Mouse (Mus musculus) midbrain, embryonic 16.5 days (tissue): Measurements from ENCODE around the gene 9130019O22Rik. TPM values are rescaled to one million over a fixed set of nuclear protein-coding genes. Genes with fewer than 3 reads are reported as not detected.
"Not testable (repeated sequence)": the region's sequence is repeated elsewhere in the genome, so short reads cannot be mapped to it uniquely, and the experiment has no call there.

Experiments
- ATAC-seq: fragments of 200-750 bp; cut with Nextera tagmentation; 2 replicates; pipeline ENCODE4 v1.8.0; 2017; ENCODE audit warnings: moderate TSS enrichment
- H3K27ac ChIP-seq: fragments of 300-500 bp; sonication (generic); 2 replicates; pipeline ENCODE4 v1.5.1; 2014; ENCODE audit warnings: mild to moderate bottlenecking, low read length, mixed read lengths
- H3K27me3 ChIP-seq: fragments of 300-500 bp; sonication (generic); 2 replicates; pipeline ENCODE4 v1.6.1; 2014; ENCODE audit warnings: low read depth, low read length, mixed read lengths; ENCODE audit not compliant: control insufficient read depth, insufficient read depth
- H3K36me3 ChIP-seq: fragments of 300-500 bp; sonication (generic); 2 replicates; pipeline ENCODE4 v1.6.1; 2014; ENCODE audit warnings: mild to moderate bottlenecking, low read length, moderate library complexity, mixed read lengths; ENCODE audit not compliant: control insufficient read depth, insufficient read depth
- H3K4me1 ChIP-seq: fragments of 300-500 bp; sonication (generic); 2 replicates; pipeline ENCODE4 v1.6.1; 2014; ENCODE audit warnings: mild to moderate bottlenecking, low read length, mixed read lengths; ENCODE audit not compliant: control insufficient read depth, insufficient read depth
- H3K4me2 ChIP-seq: fragments of 300-500 bp; sonication (generic); 2 replicates; pipeline ENCODE4 v1.6.1; 2014; ENCODE audit warnings: mild to moderate bottlenecking, low read length, mixed read lengths
- H3K4me3 ChIP-seq: fragments of 300-500 bp; sonication (generic); 2 replicates; pipeline ENCODE4 v1.5.1; 2014; ENCODE audit warnings: low read depth, mild to moderate bottlenecking, low read length, moderate library complexity, mixed read lengths
- H3K9ac ChIP-seq: fragments of 300-500 bp; sonication (generic); 2 replicates; pipeline ENCODE4 v1.6.1; 2014; ENCODE audit warnings: low read depth, low read length, mixed read lengths
- H3K9me3 ChIP-seq: fragments of 300-500 bp; sonication (generic); replicated peaks from 2 replicates; pipeline ENCODE4 v1.6.1; 2014; ENCODE audit warnings: mild to moderate bottlenecking, low read length, mixed read lengths; ENCODE audit not compliant: control insufficient read depth, poor library complexity, severe bottlenecking
- WGBS: fragments of 180-500 bp; shearing (Covaris S2); extraction: QIAGEN DNeasy Blood & Tissue Kit; methylation state at CpG from one replicate; pipeline ENCODE4 v1.1.7; 2014; 5-methylcytosine and 5-hydroxymethylcytosine counted together
- polyA plus RNA-seq: library from polyadenylated mRNA; unstranded; fragments of >200 nt; fragmentation: Nextera tagmentation; extraction: Ambion mirVana; gene quantifications from 2 replicates; pipeline ENCODE4 v1.2.1, GENCODE M21; 2015

Gene 9130019O22Rik
- polyA plus RNA-seq, 1 experiment from 2014 or later: 4.6 TPM

DNA sequence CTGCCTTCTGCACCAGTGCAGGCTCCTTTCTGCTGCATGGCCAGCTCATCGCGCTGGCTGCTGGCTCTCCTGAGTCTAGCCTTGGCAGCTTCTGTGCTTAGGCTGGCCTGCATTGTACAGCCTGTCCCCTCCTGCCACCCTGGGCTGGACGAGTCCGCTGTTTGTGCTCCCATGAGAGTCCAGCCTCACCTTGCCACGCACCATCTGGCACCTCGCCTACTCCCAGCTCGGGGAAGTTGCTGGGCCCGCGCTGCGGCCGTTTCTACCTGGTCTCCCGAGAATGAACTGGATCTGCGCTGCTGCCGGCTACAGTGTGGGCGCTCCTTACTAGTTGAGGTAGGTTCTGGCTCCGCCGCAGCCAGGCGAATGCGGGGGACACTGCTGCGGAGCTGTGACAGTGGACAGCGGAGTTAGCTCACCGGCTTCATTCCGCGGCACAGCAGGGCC, 23.5 kb downstream of the 9130019O22Rik start:
- H3K36me3 ChIP-seq: no peaks in the 10 kb centered on the region
- no peaks in the 10 kb centered on the region; the same call in 1 of the 2 replicates for H3K27me3 ChIP-seq
- no peak overlapping the region for H3K27ac ChIP-seq
- WGBS: under 1% methylated on average over 24 of the region's 24 CpGs
- H3K4me1 ChIP-seq: peaks cover 9% of the 10 kb centered on the region
- H3K4me3 ChIP-seq: peak overlapping the region; percentile 27
- H3K9me3 ChIP-seq: no peaks in the 10 kb centered on the region
- H3K4me2 ChIP-seq: peak overlapping the region; percentile 51
- no peak for ATAC-seq
- H3K9ac ChIP-seq: peak overlapping the region; percentile 33

DNA sequence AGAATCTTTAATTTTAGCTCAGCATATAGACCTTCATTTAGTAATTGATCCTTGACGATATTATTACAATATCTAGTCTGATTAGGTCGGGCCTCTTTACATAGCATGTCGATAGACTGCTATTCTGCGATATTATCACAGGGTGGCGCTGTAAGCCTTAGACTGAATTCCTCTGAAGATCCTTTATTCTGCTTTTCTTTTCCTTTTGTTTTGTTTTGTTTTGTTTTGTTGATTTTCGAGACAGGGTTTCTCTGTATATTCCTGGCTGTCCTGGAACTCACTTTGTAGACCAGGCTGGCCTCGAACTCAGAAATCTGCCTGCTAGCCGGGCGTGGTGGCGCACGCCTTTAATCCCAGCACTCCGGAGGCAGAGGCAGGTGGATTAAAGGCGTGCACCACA, 24.5 kb downstream of the 9130019O22Rik start:
- 10% methylated on average over 13 of the region's 13 CpGs for WGBS
- not testable (repeated sequence) for H3K36me3 ChIP-seq, H3K4me3 ChIP-seq, H3K4me2 ChIP-seq, H3K27ac ChIP-seq, H3K9me3 ChIP-seq, ATAC-seq, H3K9ac ChIP-seq, H3K4me1 ChIP-seq, H3K27me3 ChIP-seq

DNA sequence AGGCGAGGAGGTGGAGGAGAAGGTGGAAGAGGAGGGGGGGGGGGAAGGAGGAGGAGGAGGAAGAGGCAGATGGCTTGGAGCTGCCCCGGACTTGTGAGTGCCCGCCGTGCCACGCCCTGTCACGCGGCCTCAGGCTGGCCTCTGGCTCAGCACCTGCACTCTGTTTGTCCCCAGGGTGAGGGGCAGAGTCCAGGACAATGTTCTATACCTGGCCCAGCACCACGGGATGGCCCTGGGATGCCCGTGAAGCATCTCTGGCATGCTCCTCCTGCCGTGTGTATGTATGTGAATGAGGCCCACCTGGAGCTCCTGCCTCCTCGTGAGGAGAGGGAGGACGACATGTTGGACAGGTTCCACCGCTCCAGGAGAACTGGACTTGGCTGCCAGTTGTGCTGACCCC, 25.5 kb downstream of the 9130019O22Rik start:
- 62% methylated on average over 10 of the region's 13 CpGs for WGBS
- no peak overlapping the region for H3K4me2 ChIP-seq
- H3K27ac ChIP-seq: no peak overlapping the region
- no peaks in the 10 kb centered on the region for H3K9me3 ChIP-seq
- no peak overlapping the region for H3K4me3 ChIP-seq
- no peaks in the 10 kb centered on the region for H3K36me3 ChIP-seq
- no peak for ATAC-seq
- H3K9ac ChIP-seq: no peak overlapping the region
- H3K4me1 ChIP-seq: peaks cover 9% of the 10 kb centered on the region
- H3K27me3 ChIP-seq: no peaks in the 10 kb centered on the region; the same call in 1 of the 2 replicates

DNA sequence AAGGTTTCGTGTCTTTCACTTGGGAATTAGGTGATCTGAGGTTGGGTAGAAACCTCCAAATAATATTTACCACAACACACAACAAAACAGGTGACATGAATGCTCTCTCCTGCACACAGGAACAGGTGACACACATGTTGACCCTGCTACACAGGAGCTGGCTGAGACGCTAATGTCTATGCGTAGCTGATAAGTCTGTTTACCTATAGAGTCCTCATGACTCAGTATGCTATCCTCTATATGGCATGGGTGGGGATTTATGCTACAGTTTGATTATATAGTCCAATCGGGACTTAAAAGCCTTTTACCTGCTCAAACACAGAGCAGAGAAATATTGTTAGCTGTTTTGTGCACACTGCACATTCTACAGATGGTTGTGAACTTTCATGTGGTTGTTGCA, 26.7 kb downstream of the 9130019O22Rik start:
- H3K9ac ChIP-seq: no peak overlapping the region
- ATAC-seq: no peak

DNA sequence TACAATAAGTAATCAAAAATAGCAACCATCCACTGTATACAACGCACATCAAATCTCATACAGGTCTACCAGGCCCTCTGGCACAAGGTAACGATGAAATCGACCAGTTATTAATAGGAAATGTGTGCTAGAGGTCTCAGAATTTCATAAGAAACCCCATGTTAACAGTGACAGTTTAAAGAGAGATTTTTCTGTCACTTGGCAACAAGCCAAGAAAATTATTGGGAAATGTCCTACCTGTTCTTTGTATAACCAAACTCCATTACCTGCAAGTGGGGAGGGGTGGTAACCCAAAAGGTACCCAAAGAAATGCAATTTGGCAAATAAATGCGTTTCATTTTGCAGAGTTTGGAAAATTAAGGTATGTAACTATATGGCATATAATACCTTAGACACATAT, 28.5 kb downstream of the 9130019O22Rik start:
- Histone ChIP-seq H3K27me3 (no peaks in the 10 kb centered on the region), H3K9ac (no peak overlapping the region), H3K36me3 (no peaks in the 10 kb centered on the region), H3K27ac (no peak overlapping the region), H3K4me1 (peaks cover 2% of the 10 kb centered on the region), H3K9me3 (no peaks in the 10 kb centered on the region), H3K4me3 (no peak overlapping the region), H3K4me2 (no peak overlapping the region)
- WGBS: 74% methylated on average over 4 of the region's 4 CpGs
- ATAC-seq: no peak

More for the DNA sequence above, 26.7 kb downstream of the 9130019O22Rik start:
- WGBS: 86% methylated on average over 4 of the region's 4 CpGs
- Histone ChIP-seq H3K27me3 (no peaks in the 10 kb centered on the region; the same call in 1 of the 2 replicates), H3K27ac (no peak overlapping the region), H3K4me2 (no peak overlapping the region), H3K9me3 (no peaks in the 10 kb centered on the region), H3K4me3 (no peak overlapping the region), H3K4me1 (peaks cover 9% of the 10 kb centered on the region), H3K36me3 (no peaks in the 10 kb centered on the region)

DNA sequence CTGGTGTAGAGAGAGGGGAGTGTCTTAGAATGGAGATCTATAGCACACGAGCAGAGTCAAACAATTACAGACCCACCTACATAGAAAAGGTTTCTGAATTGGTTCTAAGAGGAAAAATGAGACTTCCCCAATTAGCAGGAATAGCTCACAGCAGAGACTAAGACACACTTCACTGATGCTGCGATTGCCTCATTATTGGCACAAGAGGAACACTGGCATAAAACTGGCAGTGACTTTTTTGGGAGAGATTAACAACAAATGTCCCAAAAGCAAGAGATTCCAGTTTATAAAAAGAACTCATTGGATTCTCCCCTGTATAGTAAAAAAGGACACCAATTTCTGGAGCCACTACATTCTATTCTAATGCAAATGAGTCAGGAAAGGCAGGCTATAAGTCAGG, 29.1 kb downstream of the 9130019O22Rik start:
- no peaks in the 10 kb centered on the region for H3K9me3 ChIP-seq
- H3K27ac ChIP-seq: no peak overlapping the region
- no peaks in the 10 kb centered on the region for H3K4me1 ChIP-seq
- H3K36me3 ChIP-seq: no peaks in the 10 kb centered on the region
- ATAC-seq: no peak
- no peak overlapping the region for H3K9ac ChIP-seq
- H3K27me3 ChIP-seq: no peaks in the 10 kb centered on the region
- WGBS: 72% methylated on average over 2 of the region's 2 CpGs
- H3K4me3 ChIP-seq: no peak overlapping the region
- no peak overlapping the region for H3K4me2 ChIP-seq

DNA sequence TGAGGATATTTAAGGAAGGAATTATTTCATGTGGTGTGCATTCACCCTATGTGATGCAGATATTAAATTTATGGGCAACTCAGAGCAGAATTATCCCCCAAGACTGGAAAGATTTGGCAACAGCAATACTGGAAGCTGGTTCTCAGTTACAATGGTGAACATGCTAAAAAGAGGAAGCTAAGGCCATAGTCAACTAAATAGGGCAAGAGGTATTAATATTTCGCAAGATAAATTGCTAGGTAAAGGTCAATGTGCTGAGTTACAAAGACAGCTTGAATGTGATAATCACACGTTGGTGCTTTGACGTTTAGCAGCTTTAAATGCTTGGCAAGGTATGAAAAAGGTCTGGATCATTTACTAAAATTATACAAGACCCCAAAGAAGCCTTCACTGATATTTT, 31.2 kb downstream of the 9130019O22Rik start:
- no peaks in the 10 kb centered on the region for H3K4me1 ChIP-seq
- WGBS: 69% methylated on average over 3 of the region's 3 CpGs
- no peaks in the 10 kb centered on the region for H3K9me3 ChIP-seq
- no peak overlapping the region for H3K27ac ChIP-seq
- no peak overlapping the region for H3K9ac ChIP-seq
- H3K4me3 ChIP-seq: no peak overlapping the region
- H3K27me3 ChIP-seq: no peaks in the 10 kb centered on the region
- H3K4me2 ChIP-seq: no peak overlapping the region
- ATAC-seq: no peak
- H3K36me3 ChIP-seq: no peaks in the 10 kb centered on the region

DNA sequence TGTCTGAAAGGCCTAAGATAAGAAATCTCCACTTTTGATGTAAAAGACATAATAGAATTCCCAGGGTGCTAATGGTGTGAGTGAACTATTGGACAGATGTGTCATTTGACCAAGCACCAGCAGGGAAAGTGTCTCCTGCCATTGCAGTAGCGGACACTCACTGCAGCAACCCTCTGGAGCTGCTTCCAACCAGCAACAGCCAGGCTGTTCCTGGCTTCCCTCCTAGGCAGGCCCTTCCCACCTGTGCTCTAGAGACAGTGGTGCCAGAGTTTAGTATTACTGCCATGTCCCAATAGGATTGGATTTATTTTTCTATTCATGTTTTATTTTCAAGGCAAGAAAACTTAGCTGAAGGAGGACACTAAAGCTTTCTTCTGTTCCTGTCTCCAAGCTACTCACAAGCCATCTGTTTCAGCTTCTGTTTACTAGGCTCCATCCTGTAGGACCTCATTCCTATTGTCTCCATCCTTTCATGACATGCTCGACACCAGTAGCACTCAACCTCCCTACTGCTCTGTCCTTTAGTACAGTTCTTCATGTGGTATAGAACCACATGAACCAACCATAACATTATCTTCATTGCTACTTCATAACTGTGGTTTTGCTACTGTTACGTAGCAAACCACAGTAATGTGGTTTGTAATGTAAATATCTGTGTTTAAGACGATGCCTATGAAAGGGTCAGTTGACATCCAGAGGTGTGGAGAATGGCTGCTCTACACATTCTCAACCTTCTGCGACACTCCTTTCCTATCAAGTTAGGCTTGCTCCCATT, 35.5 kb downstream of the 9130019O22Rik start:
- Histone ChIP-seq H3K27me3 (no peaks in the 10 kb centered on the region), H3K36me3 (no peaks in the 10 kb centered on the region), H3K4me2 (no peak overlapping the region), H3K4me1 (peaks cover 8% of the 10 kb centered on the region), H3K4me3 (no peak overlapping the region), H3K9ac (no peak overlapping the region), H3K27ac (no peak overlapping the region), H3K9me3 (no peaks in the 10 kb centered on the region)
- no peak for ATAC-seq
- WGBS: 88% methylated on average over 5 of the region's 5 CpGs

DNA sequence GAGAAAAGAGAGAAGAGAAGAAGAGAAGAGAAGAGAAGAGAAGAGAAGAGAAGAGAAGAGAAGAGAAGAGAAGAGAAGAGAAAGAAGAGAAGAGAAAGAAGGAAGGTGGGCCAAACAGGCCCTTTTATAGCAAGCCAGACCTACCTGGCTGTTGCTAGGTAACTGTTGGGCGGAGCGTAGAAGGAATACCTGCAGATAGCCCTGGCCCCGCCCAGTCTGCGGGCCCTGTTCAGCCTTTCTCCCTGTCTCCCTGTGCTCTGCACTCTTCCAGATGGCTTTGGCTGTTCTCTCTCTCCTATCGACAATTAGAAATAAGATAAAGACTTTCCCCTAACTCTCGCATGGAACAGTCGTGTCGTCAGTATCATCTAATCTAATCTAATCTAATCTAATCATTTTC, 40.3 kb downstream of the 9130019O22Rik start:
- peaks cover 16% of the 10 kb centered on the region for H3K4me1 ChIP-seq
- WGBS: 13% methylated on average over 8 of the region's 8 CpGs
- peak overlapping the region; percentile 79 for H3K4me2 ChIP-seq
- H3K36me3 ChIP-seq: peaks cover 9% of the 10 kb centered on the region
- H3K27ac ChIP-seq: no peak overlapping the region
- ATAC-seq: no peak
- H3K27me3 ChIP-seq: no peaks in the 10 kb centered on the region
- H3K9ac ChIP-seq: no peak overlapping the region
- peak overlapping the region; percentile 91 for H3K4me3 ChIP-seq
- no peaks in the 10 kb centered on the region for H3K9me3 ChIP-seq
